Mouse (Mus musculus) lung, postnatal 0 days (tissue): ENCODE data around the gene Art4. TPM values are rescaled to one million over a fixed set of nuclear protein-coding genes. Genes with fewer than 3 reads are reported as not detected.
A peak's percentile ranks its signal among the peaks of the same experiment; 100 is the strongest.

Source experiments
- ATAC-seq: fragments of 200-750 bp; cut with Nextera tagmentation; 2 replicates; pipeline ENCODE4 v1.8.0; 2017; ENCODE audit warnings: moderate library complexity
- DNase-seq: peaks from one replicate; pipeline ENCODE4 v3.0.0-alpha.2; 2016; ENCODE audit warnings: low spot score
- H3K27ac ChIP-seq: fragments of 300-500 bp; sonication (generic); 2 replicates; pipeline ENCODE4 v1.5.1; 2014; ENCODE audit warnings: antibody characterized with exemption, mild to moderate bottlenecking, low read length, mixed read lengths
- H3K27me3 ChIP-seq: fragments of 300-500 bp; sonication (generic); replicated peaks from 2 replicates; pipeline ENCODE4 v1.6.1; 2014; ENCODE audit warnings: low read length, mixed read lengths; ENCODE audit not compliant: insufficient read depth
- H3K36me3 ChIP-seq: fragments of 300-500 bp; sonication (generic); 2 replicates; pipeline ENCODE4 v1.6.1; 2014; ENCODE audit warnings: low read length, mixed read lengths; ENCODE audit not compliant: insufficient read depth
- H3K4me1 ChIP-seq: fragments of 300-500 bp; sonication (generic); 2 replicates; pipeline ENCODE4 v1.6.1; 2014; ENCODE audit warnings: antibody characterized with exemption, low read depth, low read length, mixed read lengths; ENCODE audit not compliant: insufficient read depth
- H3K4me2 ChIP-seq: fragments of 300-500 bp; sonication (generic); replicated peaks from 2 replicates; pipeline ENCODE4 v1.6.1; 2014; ENCODE audit warnings: low read depth, mild to moderate bottlenecking, low read length, moderate library complexity, mixed read lengths
- H3K4me3 ChIP-seq: fragments of 300-500 bp; sonication (generic); 2 replicates; pipeline ENCODE4 v1.5.1; 2014; ENCODE audit warnings: low read depth, low read length
- H3K9ac ChIP-seq: fragments of 300-500 bp; sonication (generic); replicated peaks from 2 replicates; pipeline ENCODE4 v1.6.1; 2014; ENCODE audit warnings: low read depth, mild to moderate bottlenecking
- H3K9me3 ChIP-seq: fragments of 300-500 bp; sonication (generic); 2 replicates; pipeline ENCODE4 v1.6.1; 2016; ENCODE audit warnings: low read length, mixed read lengths
- CTCF ChIP-seq: IDR thresholded peaks from 2 replicates; pipeline ENCODE4 v1.5.1; 2016; ENCODE audit warnings: antibody characterized with exemption, mild to moderate bottlenecking
- EP300 ChIP-seq: IDR thresholded peaks from 2 replicates; pipeline ENCODE4 v1.6.1; 2016; ENCODE audit warnings: antibody characterized with exemption, mild to moderate bottlenecking, control low read depth
- WGBS: fragments of 180-500 bp; shearing (Covaris S2); extraction: QIAGEN DNeasy Blood & Tissue Kit; methylation state at CpG from one replicate; pipeline ENCODE4 v1.1.7; 2014; 5-methylcytosine and 5-hydroxymethylcytosine counted together
- polyA plus RNA-seq: library from polyadenylated mRNA; unstranded; fragments of >200 nt; fragmentation: Nextera tagmentation; extraction: Ambion mirVana; gene quantifications from 2 replicates; pipeline ENCODE4 v1.2.1, GENCODE M21; 2015

Art4 gene
- polyA plus RNA-seq, 1 experiment from 2014 or later, result 7.9 TPM

DNA sequence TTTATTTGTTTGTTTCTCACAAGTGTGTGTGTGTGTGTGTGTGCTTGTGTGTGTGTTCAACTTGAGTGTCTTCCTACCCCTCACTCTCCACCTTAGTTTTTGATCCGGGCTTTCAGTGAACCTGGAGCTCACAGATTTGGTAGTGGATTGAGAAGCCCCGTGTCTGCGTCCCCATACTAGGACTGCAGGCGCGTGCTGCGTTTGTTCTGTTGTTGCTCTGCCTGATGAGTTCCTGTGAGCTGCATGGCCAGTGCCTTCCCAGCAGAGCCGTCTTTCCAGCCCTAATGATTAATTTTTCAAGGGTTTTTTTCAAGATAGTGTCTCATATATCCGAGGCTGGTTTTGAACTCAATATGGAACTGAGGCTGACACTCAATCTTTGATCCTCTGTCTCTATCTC is 887 bp upstream of the Art4 start:
- TF ChIP-seq CTCF (no peak), EP300 (no peak)
- DNase-seq (no peak), ATAC-seq (no peak)
- Histone ChIP-seq H3K27me3 (no peaks in the 10 kb centered on the region), H3K4me3 (no peak overlapping the region), H3K9ac (no peak overlapping the region), H3K36me3 (no peaks in the 10 kb centered on the region), H3K4me2 (no peak overlapping the region; the same call in 1 of the 2 replicates), H3K4me1 (peaks cover 16% of the 10 kb centered on the region; the same call in 1 of the 2 replicates), H3K27ac (peak overlapping the region; percentile 72), H3K9me3 (no peaks in the 10 kb centered on the region)
- 25% methylated on average over 8 of the region's 8 CpGs for WGBS

DNA sequence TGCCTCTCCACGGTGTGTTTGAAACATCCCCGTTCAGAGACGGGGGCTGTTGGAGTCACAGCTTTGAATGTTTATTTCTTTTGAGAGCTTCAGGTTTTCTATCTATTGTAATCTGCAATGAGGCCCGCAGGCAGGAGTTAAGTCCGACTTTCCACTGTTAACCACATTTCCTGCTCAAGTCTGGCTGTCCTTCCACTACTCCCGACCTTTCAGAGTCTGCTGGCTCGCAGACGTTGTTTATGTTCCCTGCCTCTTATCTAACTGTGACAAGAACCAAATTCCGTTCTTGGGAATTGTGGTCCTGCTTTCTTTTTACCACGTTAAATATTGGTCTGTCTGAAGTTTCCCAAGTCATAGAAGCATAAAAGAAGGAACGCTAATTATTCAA is 334 bp upstream of the Art4 start:
- Histone ChIP-seq H3K4me3 (peak overlapping the region; percentile 15; the same call in 1 of the 2 replicates), H3K9me3 (no peaks in the 10 kb centered on the region), H3K36me3 (no peaks in the 10 kb centered on the region), H3K4me2 (peak overlapping the region; percentile 39), H3K4me1 (peaks cover 16% of the 10 kb centered on the region; the same call in 1 of the 2 replicates), H3K9ac (peak overlapping the region; percentile 35), H3K27ac (peak overlapping the region; percentile 72), H3K27me3 (no peaks in the 10 kb centered on the region)
- TF ChIP-seq EP300 (no peak), CTCF (no peak)
- whole genome bisulfite sequencing, result 3% methylated on average over 11 of the region's 11 CpGs
- DNase-seq (peak; percentile 85), ATAC-seq (peak; percentile 61)

- 0 out of 2 replicates have a peak, but pooled peaks have one; percentile 7 for TF ChIP-seq CTCF
- TF ChIP-seq EP300, result no peak
- Histone ChIP-seq H3K4me2 (peak overlapping the region; percentile 33), H3K9ac (no peak overlapping the region), H3K36me3 (no peaks in the 10 kb centered on the region), H3K27ac (no peak overlapping the region; the same call in 1 of the 2 replicates), H3K27me3 (no peaks in the 10 kb centered on the region), H3K4me3 (no peak overlapping the region), H3K9me3 (no peaks in the 10 kb centered on the region), H3K4me1 (peaks cover 16% of the 10 kb centered on the region; the same call in 1 of the 2 replicates)
- DNase-seq (peak; percentile 44), ATAC-seq (peak; percentile 15; the same call in 1 of the 2 replicates)
- 26% methylated on average over 14 of the region's 14 CpGs for WGBS
These were observed 1.4 kb downstream of the Art4 start for GRCm38 (mm10) chr6:136856071-136856636.

DNA sequence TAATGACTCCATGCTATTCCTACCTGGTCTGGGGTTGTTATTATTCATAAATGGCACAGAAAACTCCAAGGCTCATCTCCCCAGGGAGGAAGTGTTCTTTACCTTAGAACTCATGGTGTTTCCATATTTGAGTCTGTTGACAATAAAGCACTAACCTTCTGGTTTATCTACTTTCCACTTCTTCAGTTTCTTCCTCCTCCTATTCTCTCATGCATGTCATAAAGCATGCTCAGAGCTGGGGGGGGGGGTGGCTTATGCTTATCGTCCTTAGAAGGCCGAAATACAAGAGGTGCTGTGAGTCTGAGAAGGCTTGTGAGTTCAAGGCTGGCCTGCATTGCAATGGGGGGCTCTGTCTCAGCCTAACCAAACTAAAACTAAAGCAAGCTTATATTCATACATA is 2.4 kb downstream of the Art4 start:
- TF ChIP-seq EP300 (no peak), CTCF (no peak)
- H3K27me3 ChIP-seq, result no peaks in the 10 kb centered on the region
- ATAC-seq (no peak), DNase-seq (no peak)
- no peak overlapping the region for H3K27ac ChIP-seq
- no peaks in the 10 kb centered on the region for H3K9me3 ChIP-seq
- 0 out of 2 replicates have a peak overlapping the region, but pooled peaks have one; percentile 11 for H3K4me2 ChIP-seq
- WGBS, result 60% methylated on average over 2 of the region's 2 CpGs
- no peak overlapping the region for H3K9ac ChIP-seq
- H3K36me3 ChIP-seq, result no peaks in the 10 kb centered on the region
- H3K4me3 ChIP-seq, result no peak overlapping the region
- H3K4me1 ChIP-seq, result peaks cover 16% of the 10 kb centered on the region; the same call in 1 of the 2 replicates

- no peaks in the 10 kb centered on the region for H3K9me3 ChIP-seq
- no peak overlapping the region for H3K4me3 ChIP-seq
- no peaks in the 10 kb centered on the region for H3K36me3 ChIP-seq
- DNase-seq, result no peak
- peaks cover 16% of the 10 kb centered on the region; the same call in 1 of the 2 replicates for H3K4me1 ChIP-seq
- H3K27ac ChIP-seq, result no peak overlapping the region
- no peak for ATAC-seq
- TF ChIP-seq EP300 (no peak), CTCF (no peak)
- no peak overlapping the region for H3K4me2 ChIP-seq
- no peaks in the 10 kb centered on the region for H3K27me3 ChIP-seq
- 76% methylated on average over 11 of the region's 11 CpGs for WGBS
- H3K9ac ChIP-seq, result no peak overlapping the region
These were observed 3.2 kb downstream of the Art4 start for GRCm38 (mm10) chr6:136854361-136854781.

GRCm38 (mm10) chr6:136852762-136853161 is 4.8 kb downstream of the Art4 start:
- Histone ChIP-seq H3K27me3 (no peaks in the 10 kb centered on the region), H3K4me3 (no peak overlapping the region), H3K4me2 (no peak overlapping the region), H3K27ac (peak overlapping the region; percentile 43), H3K9ac (no peak overlapping the region), H3K4me1 (peaks cover 15% of the 10 kb centered on the region; the same call in 1 of the 2 replicates), H3K36me3 (no peaks in the 10 kb centered on the region), H3K9me3 (no peaks in the 10 kb centered on the region)
- DNase-seq (peak; percentile 41), ATAC-seq (no peak)
- 40% methylated on average over 3 of the region's 3 CpGs for WGBS
- TF ChIP-seq EP300, result no peak
- TF ChIP-seq CTCF, result no peak
